In the genomic region with DNA sequence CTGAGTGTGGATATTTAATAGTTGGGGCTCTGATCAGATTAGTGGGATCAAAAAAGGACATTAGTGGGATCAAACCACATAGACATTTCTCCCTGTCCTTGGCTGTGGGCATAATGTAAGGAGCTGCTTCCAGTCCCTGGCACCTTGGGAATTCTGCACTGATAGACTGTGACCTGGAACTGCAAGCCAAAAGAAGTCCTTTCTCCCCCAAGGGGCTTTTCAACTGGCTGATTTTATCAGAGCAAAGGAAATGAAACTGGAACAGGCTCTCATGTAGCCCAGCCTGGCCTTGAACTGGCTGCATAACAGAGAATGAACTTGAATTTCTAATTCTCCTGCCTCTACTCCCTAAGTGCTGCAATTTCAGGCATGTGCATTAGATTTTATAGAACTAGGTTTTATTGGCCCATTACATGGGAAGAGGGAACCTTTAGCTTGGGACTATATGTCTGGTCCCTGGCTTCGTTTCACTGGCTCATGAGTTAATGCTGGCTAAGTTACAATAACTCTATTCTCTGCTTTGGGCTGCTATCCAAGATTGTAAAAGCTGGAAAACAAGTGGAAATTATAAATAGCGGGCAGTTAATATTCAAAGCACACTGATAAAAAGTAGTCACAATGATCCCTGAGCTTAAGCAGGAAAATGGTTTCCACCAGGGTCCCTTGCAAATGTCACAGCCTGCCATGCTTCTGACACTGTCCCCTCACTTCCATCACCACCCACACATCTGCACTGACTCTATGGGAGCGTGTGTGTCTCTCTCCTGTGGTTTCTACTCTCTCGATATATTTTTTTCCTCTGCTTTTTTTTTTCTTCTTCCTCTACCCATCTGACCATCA, we compare ENCODE assay signal across 12 mouse cellular contexts.
A peak's percentile ranks its signal among the peaks of the same experiment; 100 is the strongest.
DNase-seq lines count a peak whose midpoint lies in the region; ATAC-seq and TF ChIP-seq lines count a peak whose summit lies in the region.
"Had no signal": no experiment of that assay in that cellular context is flagged by ENCODE, and none has a peak within 500 bp of the region (broad histone marks: within the 10 kb centered on the region; RNA-seq: fewer than 3 reads in every experiment).

No protein-coding gene starts in this region.

- no peak for TF ChIP-seq POLR2A in embryonic fibroblast, embryonic 13.5 days (IDR thresholded peaks at IDR 0.05; ENCODE audit: low read depth, low read length)

- no peak overlapping the region for H3K4me2 ChIP-seq in heart, embryonic 13.5 days

- ATAC-seq in heart, embryonic 13.5 days (ENCODE audit: extremely low read depth, insufficient number of reproducible peaks, low FRiP score, low TSS enrichment): no peak
- ATAC-seq: intestine, postnatal 0 days had no signal

- 52% methylated on average over 4 of the region's 4 CpGs for WGBS in heart, embryonic 13.5 days

- intact Hi-C loops in heart, postnatal 36 days (cut with DNase I): no loop called here

- H3K4me1 ChIP-seq in heart, embryonic 13.5 days: peaks cover 8% of the 10 kb centered on the region
- H3K4me1 ChIP-seq in embryonic fibroblast, embryonic 13.5 days (ENCODE audit: control insufficient read depth, insufficient read depth, low read length): no peaks in the 10 kb centered on the region

- DNase-seq in heart, postnatal 36 days: no peak
- DNase-seq in layer of hippocampus, adult 9-11 months: peak; percentile 34
- DNase-seq in layer of hippocampus, postnatal 36 days: no peak
- peak; percentile 69 for DNase-seq in NIH3T3 (ENCODE audit: low read depth)
- no peak for DNase-seq in ovary, postnatal 14 days (ENCODE audit: low spot score)
- DNase-seq in cerebellum, adult 11 months: no peak
- DNase-seq: adrenal gland, postnatal 25 days; cerebellum, postnatal 36 days had no signal

- no peak for TF ChIP-seq CTCF in embryonic fibroblast, embryonic 13.5 days (IDR thresholded peaks at IDR 0.05; ENCODE audit: borderline replicate concordance, insufficient read depth, low read length)

- peak overlapping the region; percentile 70 for H3K27ac ChIP-seq in heart, embryonic 13.5 days (replicated peaks)
- H3K27ac ChIP-seq in embryonic fibroblast, embryonic 13.5 days (ENCODE audit: insufficient read depth, low read length): peak overlapping the region; percentile 80

- no peaks in the 10 kb centered on the region for H3K36me3 ChIP-seq in heart, embryonic 13.5 days
- H3K36me3 ChIP-seq: G1E had no signal

- H3K4me3 ChIP-seq in heart, embryonic 13.5 days: no peak overlapping the region
- H3K4me3 ChIP-seq in embryonic fibroblast, embryonic 13.5 days (ENCODE audit: insufficient read depth, low read length): no peak overlapping the region

- H3K9ac ChIP-seq in heart, embryonic 13.5 days: no peak overlapping the region

- H3K9me3 ChIP-seq in heart, embryonic 13.5 days: no peaks in the 10 kb centered on the region
- H3K9me3 ChIP-seq: G1E had no signal

- H3K27me3 ChIP-seq in heart, embryonic 13.5 days (replicated peaks): no peaks in the 10 kb centered on the region

Comparison
In these comparisons a context has a peak if more than half of its experiments do, and no peak if none do; other contexts are left out.
1. DNase-seq: peak in layer of hippocampus, adult 9-11 months (single experiment) and NIH3T3 (single experiment); none in heart, postnatal 36 days (0 of 2), layer of hippocampus, postnatal 36 days (0 of 2), ovary, postnatal 14 days (single experiment) and cerebellum, adult 11 months (single experiment).